Mouse (Mus musculus) retina, postnatal 1 day (tissue): Measurements from ENCODE around the gene Gpr19.

ENCODE experiments used
- DNase-seq: peaks from one replicate; pipeline ENCODE4 v3.0.0-alpha.2; 2012

The Gpr19 gene

GRCm38 (mm10) chr6:134922511-134923195 is 24.3 kb upstream of the Gpr19 start:
- DNase-seq = no peak

- DNase-seq = peak; percentile 41
Observed at GRCm38 (mm10) chr6:134921695-134922510, 23.5 kb upstream of the Gpr19 start.

GRCm38 (mm10) chr6:134921014-134921694 is 22.8 kb upstream of the Gpr19 start:
- peak; percentile 51 for DNase-seq

- DNase-seq = peak; percentile 97
Observed at GRCm38 (mm10) chr6:134920190-134921013, 22.0 kb upstream of the Gpr19 start, which contains the start of gene Cdkn1b. Gene Cdkn1b (plus strand): TSS chr6:134920401.

GRCm38 (mm10) chr6:134919511-134920189 is 21.3 kb upstream of the Gpr19 start:
- no peak for DNase-seq

- no peak for DNase-seq
Observed at GRCm38 (mm10) chr6:134918769-134919168, 20.4 kb upstream of the Gpr19 start.

GRCm38 (mm10) chr6:134917087-134917486 is 18.7 kb upstream of the Gpr19 start:
- peak; percentile 76 for DNase-seq

- peak; percentile 29 for DNase-seq
Observed at GRCm38 (mm10) chr6:134916641-134917040, 18.3 kb upstream of the Gpr19 start.

- DNase-seq = no peak
Observed at GRCm38 (mm10) chr6:134914523-134914922, 16.1 kb upstream of the Gpr19 start.

GRCm38 (mm10) chr6:134905811-134906210 is 7.4 kb upstream of the Gpr19 start:
- DNase-seq = no peak

GRCm38 (mm10) chr6:134903891-134904884 is 5.8 kb upstream of the Gpr19 start:
- DNase-seq = no peak

- DNase-seq = no peak
Observed at GRCm38 (mm10) chr6:134903368-134903767, 5.0 kb upstream of the Gpr19 start.

GRCm38 (mm10) chr6:134897443-134898094 is 809 bp downstream of the Gpr19 start:
- DNase-seq = peak; percentile 97

GRCm38 (mm10) chr6:134896570-134897436 is 1.6 kb downstream of the Gpr19 start:
- no peak for DNase-seq

- DNase-seq = no peak
Observed at GRCm38 (mm10) chr6:134890436-134890835, 7.9 kb downstream of the Gpr19 start.

GRCm38 (mm10) chr6:134889763-134890162 is 8.6 kb downstream of the Gpr19 start:
- no peak for DNase-seq

- peak; percentile 61 for DNase-seq
Observed at GRCm38 (mm10) chr6:134888563-134889017, 9.8 kb downstream of the Gpr19 start.

- peak; percentile 98 for DNase-seq
Observed at GRCm38 (mm10) chr6:134887711-134888449, 10.5 kb downstream of the Gpr19 start.
